Mouse (Mus musculus) layer of hippocampus, postnatal 25 days (tissue): ENCODE measurements around the gene Gm3646. TPM values are rescaled to one million over a fixed set of nuclear protein-coding genes. Genes with fewer than 3 reads are reported as not detected.

Experiments
- total RNA-seq, 2 experiments: library from RNA; stranded (reverse); gene quantifications; 2 replicates each; pipeline ENCODE4 v1.2.3; 2021

The Gm3646 gene
- total RNA-seq, 2 experiments from 2014 or later: not detected

Other genes with a start within 250 kb of the Gm3646 start
- 10 to 100 TPM; 30.9 to 31.1 TPM for gene Rnf149, start 227.9 kb downstream of the Gm3646 start, total RNA-seq
- gene Creg2, start 153.9 kb downstream of the Gm3646 start, total RNA-seq: 10 to 100 TPM; 84.2 to 90.8 TPM
- under 1 TPM; 0.19 to 0.54 TPM for gene Rfx8, start 84.3 kb downstream of the Gm3646 start, total RNA-seq
- 100 to 1,000 TPM; 154 to 180 TPM for gene Map4k4, start 95.6 kb upstream of the Gm3646 start, total RNA-seq